Mouse (Mus musculus): ENCODE data around the gene Vmn2r33. TPM values are rescaled to one million over a fixed set of nuclear protein-coding genes. Genes with fewer than 3 reads are reported as not detected.
"Not testable (repeated sequence)": the region's sequence is repeated elsewhere in the genome, so short reads cannot be mapped to it uniquely, and the experiment has no call there.

Vmn2r33 gene
- total RNA-seq (2021), result not detected

GRCm38 (mm10) chr7:7566686-7567085 is at the start of gene Vmn2r33:
Gene Vmn2r33, minus strand, starts transcription at chr7:7566786.
- intact Hi-C loops (cut with DNase I), result not testable (repeated sequence)

More at GRCm38 (mm10) chr7:7566686-7567085, at the start of gene Vmn2r33:
- not testable (repeated sequence) for DNase-seq (ENCODE audit: low spot score)

Other genes with a start within 250 kb of the Vmn2r33 start
- not detected for gene Vmn2r30, start 229.2 kb downstream of the Vmn2r33 start, total RNA-seq (2021)
- gene Gm45783, start 192.2 kb downstream of the Vmn2r33 start, total RNA-seq (2021), result not detected
- gene Vmn2r31, start 167.1 kb downstream of the Vmn2r33 start, total RNA-seq (2021), result not detected
- gene Vmn2r32, start 86.8 kb downstream of the Vmn2r33 start, total RNA-seq (2021), result not detected
- not detected for gene Vmn2r34, start 122.7 kb upstream of the Vmn2r33 start, total RNA-seq (2021)

Measured in heart, postnatal 25 days (tissue).